Mouse (Mus musculus): Measurements from ENCODE around the gene Sacs. TPM values are rescaled to one million over a fixed set of nuclear protein-coding genes. Genes with fewer than 3 reads are reported as not detected.

Gene Sacs
- polyA plus RNA-seq, 1 experiment from 2014 or later = 0.95 TPM

- Histone ChIP-seq H3K4me2 (replicated peaks; ENCODE audit: low read depth) (no peak overlapping the region), H3K36me3 (ENCODE audit: control insufficient read depth, insufficient read depth, low read length) (no peaks in the 10 kb centered on the region), H3K9ac (ENCODE audit: low read length) (no peak overlapping the region), H3K27ac (replicated peaks) (no peak overlapping the region), H3K4me3 (ENCODE audit: low read depth, low read length) (no peak overlapping the region), H3K4me1 (replicated peaks; ENCODE audit: control insufficient read depth, insufficient read depth) (no peaks in the 10 kb centered on the region), H3K27me3 (ENCODE audit: control insufficient read depth, insufficient read depth, low read length) (no peaks in the 10 kb centered on the region), H3K9me3 (ENCODE audit: control insufficient read depth, low read length) (no peaks in the 10 kb centered on the region)
- TF ChIP-seq CTCF (IDR thresholded peaks at IDR 0.05; ENCODE audit: low read depth) (no peak), EP300 (optimal IDR thresholded peaks at IDR 0.05) (no peak)
- DNase-seq (ENCODE audit: low spot score) (no peak), ATAC-seq (ENCODE audit: low FRiP score, low TSS enrichment) (no peak)
- WGBS = 19% methylated on average over 3 of the region's 3 CpGs
These were observed 120.8 kb downstream of the Sacs start for GRCm38 (mm10) chr14:61259084-61259483.

GRCm38 (mm10) chr14:61267908-61268475 lies 129.7 kb downstream of the Sacs start:
- Histone ChIP-seq H3K9me3 (ENCODE audit: control insufficient read depth, low read length) (no peaks in the 10 kb centered on the region), H3K4me2 (replicated peaks; ENCODE audit: low read depth) (no peak overlapping the region), H3K36me3 (ENCODE audit: control insufficient read depth, insufficient read depth, low read length) (no peaks in the 10 kb centered on the region), H3K27me3 (ENCODE audit: control insufficient read depth, insufficient read depth, low read length) (no peaks in the 10 kb centered on the region), H3K9ac (ENCODE audit: low read length) (no peak overlapping the region), H3K4me3 (ENCODE audit: low read depth, low read length) (no peak overlapping the region), H3K4me1 (replicated peaks; ENCODE audit: control insufficient read depth, insufficient read depth) (no peaks in the 10 kb centered on the region), H3K27ac (replicated peaks) (no peak overlapping the region)
- ATAC-seq (ENCODE audit: low FRiP score, low TSS enrichment) (no peak), DNase-seq (ENCODE audit: low spot score) (no peak)
- WGBS = 51% methylated on average over 5 of the region's 5 CpGs
- TF ChIP-seq CTCF (IDR thresholded peaks at IDR 0.05; ENCODE audit: low read depth) (no peak), EP300 (optimal IDR thresholded peaks at IDR 0.05) (no peak)

GRCm38 (mm10) chr14:61274414-61275198 lies 136.3 kb downstream of the Sacs start:
- no peak for TF ChIP-seq EP300 (optimal IDR thresholded peaks at IDR 0.05)
- no peak for TF ChIP-seq CTCF (IDR thresholded peaks at IDR 0.05; ENCODE audit: low read depth)
- no peaks in the 10 kb centered on the region; the same call in 1 of the 2 replicates for H3K36me3 ChIP-seq (ENCODE audit: control insufficient read depth, insufficient read depth, low read length)
- H3K9me3 ChIP-seq (ENCODE audit: control insufficient read depth, low read length) = no peaks in the 10 kb centered on the region
- peak; percentile 42; the same call in 1 of the 2 replicates for ATAC-seq (ENCODE audit: low FRiP score, low TSS enrichment)
- no peak overlapping the region for H3K9ac ChIP-seq (ENCODE audit: low read length)
- peak overlapping the region; percentile 42 for H3K4me2 ChIP-seq (replicated peaks; ENCODE audit: low read depth)
- H3K27ac ChIP-seq (replicated peaks) = no peak overlapping the region
- H3K27me3 ChIP-seq (ENCODE audit: control insufficient read depth, insufficient read depth, low read length) = peaks cover 2% of the 10 kb centered on the region; the same call in 1 of the 2 replicates
- no peaks in the 10 kb centered on the region for H3K4me1 ChIP-seq (replicated peaks; ENCODE audit: control insufficient read depth, insufficient read depth)
- peak overlapping the region; percentile 22; the same call in 1 of the 2 replicates for H3K4me3 ChIP-seq (ENCODE audit: low read depth, low read length)
- DNase-seq (ENCODE audit: low spot score) = peak; percentile 22
- 11% methylated on average over 38 of the region's 38 CpGs for WGBS

- peak; percentile 60 for DNase-seq (ENCODE audit: low spot score)
These were observed 139.0 kb downstream of the Sacs start for GRCm38 (mm10) chr14:61277285-61277684.

GRCm38 (mm10) chr14:61278676-61279300 lies 140.5 kb downstream of the Sacs start:
- Histone ChIP-seq H3K4me1 (replicated peaks; ENCODE audit: control insufficient read depth, insufficient read depth) (no peaks in the 10 kb centered on the region), H3K4me2 (replicated peaks; ENCODE audit: low read depth) (no peak overlapping the region), H3K4me3 (ENCODE audit: low read depth, low read length) (no peak overlapping the region), H3K36me3 (ENCODE audit: control insufficient read depth, insufficient read depth, low read length) (no peaks in the 10 kb centered on the region; the same call in 1 of the 2 replicates), H3K9ac (ENCODE audit: low read length) (no peak overlapping the region), H3K27me3 (ENCODE audit: control insufficient read depth, insufficient read depth, low read length) (peaks cover 2% of the 10 kb centered on the region; the same call in 1 of the 2 replicates), H3K27ac (replicated peaks) (no peak overlapping the region), H3K9me3 (ENCODE audit: control insufficient read depth, low read length) (no peaks in the 10 kb centered on the region)
- WGBS = 74% methylated on average over 7 of the region's 7 CpGs
- no peak for DNase-seq (ENCODE audit: low spot score)
- no peak for ATAC-seq (ENCODE audit: low FRiP score, low TSS enrichment)
- TF ChIP-seq CTCF (IDR thresholded peaks at IDR 0.05; ENCODE audit: low read depth) = no peak
- no peak for TF ChIP-seq EP300 (optimal IDR thresholded peaks at IDR 0.05)

More at GRCm38 (mm10) chr14:61277285-61277684, 139.0 kb downstream of the Sacs start:
- TF ChIP-seq EP300 (optimal IDR thresholded peaks at IDR 0.05) (no peak), CTCF (IDR thresholded peaks at IDR 0.05; ENCODE audit: low read depth) (peak; percentile 83)
- Histone ChIP-seq H3K9me3 (ENCODE audit: control insufficient read depth, low read length) (no peaks in the 10 kb centered on the region), H3K4me3 (ENCODE audit: low read depth, low read length) (no peak overlapping the region), H3K27ac (replicated peaks) (no peak overlapping the region), H3K4me1 (replicated peaks; ENCODE audit: control insufficient read depth, insufficient read depth) (no peaks in the 10 kb centered on the region), H3K9ac (ENCODE audit: low read length) (no peak overlapping the region), H3K36me3 (ENCODE audit: control insufficient read depth, insufficient read depth, low read length) (no peaks in the 10 kb centered on the region; the same call in 1 of the 2 replicates), H3K27me3 (ENCODE audit: control insufficient read depth, insufficient read depth, low read length) (peaks cover 2% of the 10 kb centered on the region; the same call in 1 of the 2 replicates), H3K4me2 (replicated peaks; ENCODE audit: low read depth) (no peak overlapping the region)
- no peak for ATAC-seq (ENCODE audit: low FRiP score, low TSS enrichment)
- WGBS = 30% methylated on average over 1 of the region's 1 CpGs
